Mouse (Mus musculus) fat pad, adult 2 months (tissue): ENCODE data around the gene Tlk1.
A peak's percentile ranks its signal among the peaks of the same experiment; 100 is the strongest.

Experiments
- DNase-seq: peaks from one replicate; pipeline ENCODE4 v3.0.0-alpha.2; 2011; ENCODE audit warnings: low read depth, low spot score; ENCODE audit errors: extremely low read depth

Tlk1 gene

DNA sequence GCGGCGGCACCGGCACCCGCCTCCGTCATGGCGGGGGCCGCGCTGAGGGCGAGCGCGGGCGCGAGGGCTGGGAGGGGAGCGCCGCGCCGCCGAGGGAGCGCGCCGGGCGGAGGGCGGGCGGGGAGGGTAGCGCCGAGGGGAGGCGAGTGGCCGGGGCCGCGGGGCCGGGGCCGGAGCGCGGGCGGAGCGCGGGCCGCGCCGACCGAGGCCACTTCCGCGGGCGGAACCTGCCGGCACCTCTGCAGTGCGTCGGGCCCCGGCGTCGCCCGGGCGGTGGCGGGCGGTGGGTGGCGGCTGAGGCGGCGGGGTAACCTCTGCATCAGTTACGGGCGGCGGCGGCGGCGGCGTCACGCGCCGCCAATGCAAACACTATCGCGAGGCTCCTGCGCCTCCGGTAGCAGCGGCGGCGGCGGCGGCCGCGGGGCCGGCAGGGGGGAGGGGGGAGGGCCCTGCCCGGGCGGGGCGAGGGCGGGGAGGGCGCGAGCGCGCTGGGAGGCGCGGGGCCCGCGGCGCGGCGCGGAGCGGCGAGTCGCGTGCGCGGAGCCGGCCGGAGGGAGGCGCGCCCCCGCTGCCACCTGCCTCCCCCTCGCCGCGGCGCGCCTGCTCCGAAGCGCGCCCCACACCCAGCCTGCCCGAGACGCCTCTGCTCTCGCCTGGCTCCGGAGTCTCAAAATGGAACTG, at the start of gene Tlk1:
TSS of gene Tlk1 (minus strand) at position 358 of the 681 bp plus-strand sequence.
- no peak for DNase-seq

DNA sequence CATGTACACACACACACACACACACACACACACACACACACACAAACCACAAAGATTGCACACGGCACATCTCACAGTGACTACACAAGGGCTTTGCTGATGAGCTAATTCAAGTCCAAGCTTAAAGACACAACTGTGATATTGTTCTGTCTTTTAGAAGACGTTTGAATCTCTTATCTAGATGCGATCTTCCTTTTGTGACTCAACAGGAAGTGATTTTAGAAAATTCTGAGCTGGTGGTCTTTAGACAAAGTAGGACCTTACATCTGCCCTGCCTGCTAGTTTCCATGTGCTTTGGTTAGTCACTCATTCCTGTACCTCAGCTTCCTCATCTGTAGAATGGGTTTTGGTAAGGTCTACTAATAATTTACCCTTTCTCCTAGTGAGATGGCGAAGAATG, 49.6 kb upstream of the Tlk1 start:
- no peak for DNase-seq

DNA sequence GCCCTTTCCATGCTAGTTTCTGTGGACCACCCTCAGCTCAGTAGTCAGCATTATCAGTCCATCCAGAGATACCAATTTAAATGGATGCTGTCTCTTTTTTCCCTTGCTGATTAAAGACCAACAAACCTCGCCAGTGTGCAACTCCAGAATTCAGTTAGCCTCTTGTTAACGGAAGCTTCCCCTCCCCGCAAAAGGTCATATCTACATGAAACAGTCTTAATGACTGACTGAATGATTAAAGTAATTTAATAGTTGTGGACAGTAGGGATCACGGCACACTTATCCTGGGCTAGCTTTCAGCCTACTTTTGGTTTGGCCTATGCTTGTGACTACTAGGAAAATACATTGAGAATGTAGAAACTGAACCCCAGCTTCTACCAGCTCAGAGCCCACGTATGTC, 47.6 kb upstream of the Tlk1 start:
- no peak for DNase-seq

DNA sequence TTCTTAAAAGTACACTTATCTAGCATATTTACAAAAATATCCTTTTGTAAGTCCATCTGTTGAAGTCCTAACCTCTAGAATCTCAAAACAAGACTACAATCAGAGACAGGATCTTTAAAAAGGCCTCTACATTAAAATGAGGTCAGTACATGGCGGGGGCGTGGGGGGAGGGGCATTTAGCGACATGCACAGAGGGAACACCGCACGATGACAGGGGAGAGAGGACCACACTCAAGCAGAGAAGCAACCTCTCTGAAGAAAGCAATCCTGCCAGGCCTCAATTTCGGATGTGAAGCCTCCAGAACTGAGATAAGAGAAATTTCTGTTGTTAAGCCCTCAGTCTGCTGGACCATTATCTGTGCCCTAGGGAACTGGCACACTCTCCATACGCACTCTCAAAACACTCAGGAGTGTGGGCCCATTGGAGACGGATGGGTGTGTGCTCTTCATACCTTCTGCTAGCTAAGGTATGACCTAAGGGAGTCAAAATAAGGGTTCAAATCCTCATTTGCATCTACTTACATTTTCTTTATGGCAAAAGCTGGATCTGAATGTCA, 46.0 kb upstream of the Tlk1 start:
- DNase-seq = no peak

DNA sequence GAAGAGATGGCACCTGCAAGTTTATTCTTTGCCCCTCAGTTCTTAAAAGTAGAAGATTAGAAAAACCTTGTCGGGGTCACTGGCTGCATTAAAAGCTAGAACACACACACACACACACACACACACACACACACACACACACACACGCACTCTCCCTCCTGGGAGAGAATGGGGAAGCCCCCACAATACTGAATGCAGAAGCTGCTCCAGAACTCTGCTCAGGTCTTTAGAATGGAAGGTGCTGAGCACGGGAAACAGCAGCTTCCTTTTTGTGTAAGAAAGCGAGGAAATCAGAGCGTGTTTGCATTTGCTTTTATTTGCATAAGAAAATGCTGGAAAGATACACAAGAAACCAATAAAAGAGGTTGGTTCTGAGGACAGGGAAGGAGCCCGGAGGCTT, 45.3 kb upstream of the Tlk1 start:
- DNase-seq = no peak

DNA sequence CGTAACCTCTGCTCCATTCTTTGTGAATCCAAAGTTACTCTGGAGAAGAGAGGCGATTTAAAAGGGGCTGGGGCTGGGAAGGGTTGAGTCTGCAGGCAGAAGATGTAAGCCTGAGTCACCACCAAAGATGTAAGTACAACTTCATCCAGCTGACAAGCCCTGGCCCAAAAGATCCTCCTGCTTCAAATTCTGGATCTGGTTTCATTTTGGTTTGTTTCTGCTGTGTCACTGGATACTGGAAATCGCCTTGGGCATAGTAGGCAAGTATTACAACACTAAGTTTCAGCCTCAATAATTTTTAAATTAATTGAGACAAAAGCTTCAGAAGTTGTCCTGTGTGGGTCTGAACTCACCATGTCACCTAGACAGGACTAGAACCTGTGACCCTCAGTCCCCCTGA, 43.6 kb upstream of the Tlk1 start:
- no peak for DNase-seq

DNA sequence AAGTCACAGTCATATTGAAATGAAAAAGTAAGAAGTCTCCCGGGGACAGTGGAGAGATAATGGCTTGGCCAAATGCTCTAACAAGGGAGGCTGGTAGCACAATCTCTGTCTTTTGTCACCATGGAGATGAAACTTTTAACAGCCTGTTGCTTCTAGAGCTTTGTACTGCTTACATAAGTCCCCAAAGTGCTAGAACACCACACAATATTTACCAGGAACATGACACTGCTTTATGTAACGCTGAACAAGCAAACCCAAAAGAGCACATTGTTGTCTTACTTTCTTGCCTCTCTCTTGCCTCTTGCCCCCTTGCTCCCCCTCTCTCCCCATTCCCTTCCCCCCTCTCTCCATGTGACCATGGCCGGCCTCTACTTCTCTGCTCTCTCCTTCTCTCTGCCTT, 41.7 kb upstream of the Tlk1 start:
- DNase-seq = no peak

DNA sequence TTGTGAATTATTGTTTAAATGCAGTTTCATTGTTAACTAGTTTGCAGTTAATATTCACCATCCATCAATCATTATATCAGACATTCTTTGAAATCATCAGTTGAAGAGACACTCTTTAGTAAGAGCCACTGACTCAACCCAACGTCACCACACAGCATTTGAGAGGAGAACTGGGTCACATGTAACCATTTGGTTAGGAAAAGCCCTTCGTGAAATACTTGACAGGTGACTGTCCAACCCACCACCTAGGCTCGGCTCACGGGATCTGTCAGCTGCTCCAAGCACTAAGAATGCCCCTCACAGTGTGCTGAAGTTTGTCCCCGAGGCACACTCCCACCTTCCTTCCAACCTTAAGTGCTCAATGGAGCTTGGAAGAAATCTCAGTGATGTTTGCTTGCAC, 37.4 kb upstream of the Tlk1 start:
- DNase-seq = no peak

DNA sequence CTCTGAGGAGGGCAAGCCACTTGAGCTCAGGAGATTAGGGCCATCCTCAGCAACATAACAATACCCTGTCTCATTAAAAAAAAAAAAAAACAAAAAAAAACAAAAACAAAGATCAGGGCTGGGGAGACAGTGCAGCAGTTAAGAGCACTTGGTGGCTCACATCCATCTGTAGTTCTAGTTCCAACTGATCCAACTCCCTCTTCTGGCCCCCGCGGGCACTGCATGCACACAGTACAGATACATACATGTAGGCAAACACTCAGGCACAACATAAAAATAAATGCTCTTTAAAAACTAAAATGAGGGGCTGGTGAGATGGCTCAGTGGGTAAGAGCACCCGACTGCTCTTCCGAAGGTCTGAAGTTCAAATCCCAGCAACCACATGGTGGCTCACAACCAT, 34.2 kb upstream of the Tlk1 start:
- no peak for DNase-seq

DNA sequence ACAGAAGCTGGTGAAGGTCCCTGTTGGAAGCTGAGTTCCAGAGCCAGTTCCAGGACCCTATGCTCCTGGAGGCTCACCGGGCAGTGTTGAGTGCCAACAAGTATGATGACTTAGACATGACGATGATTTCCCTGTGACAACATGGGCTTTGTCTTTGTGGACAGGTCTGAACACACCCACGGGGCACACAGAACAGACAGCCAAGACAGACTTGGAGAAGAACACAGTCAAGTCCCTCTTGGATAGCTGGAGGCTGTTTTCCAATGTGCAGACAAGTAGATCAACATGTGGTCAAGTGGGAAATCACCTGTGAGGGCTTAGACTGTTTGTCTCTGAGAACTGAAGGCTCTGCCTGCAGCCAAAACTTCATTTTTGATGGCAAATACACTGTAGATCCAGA, 31.4 kb upstream of the Tlk1 start:
- peak; percentile 90 for DNase-seq

DNA sequence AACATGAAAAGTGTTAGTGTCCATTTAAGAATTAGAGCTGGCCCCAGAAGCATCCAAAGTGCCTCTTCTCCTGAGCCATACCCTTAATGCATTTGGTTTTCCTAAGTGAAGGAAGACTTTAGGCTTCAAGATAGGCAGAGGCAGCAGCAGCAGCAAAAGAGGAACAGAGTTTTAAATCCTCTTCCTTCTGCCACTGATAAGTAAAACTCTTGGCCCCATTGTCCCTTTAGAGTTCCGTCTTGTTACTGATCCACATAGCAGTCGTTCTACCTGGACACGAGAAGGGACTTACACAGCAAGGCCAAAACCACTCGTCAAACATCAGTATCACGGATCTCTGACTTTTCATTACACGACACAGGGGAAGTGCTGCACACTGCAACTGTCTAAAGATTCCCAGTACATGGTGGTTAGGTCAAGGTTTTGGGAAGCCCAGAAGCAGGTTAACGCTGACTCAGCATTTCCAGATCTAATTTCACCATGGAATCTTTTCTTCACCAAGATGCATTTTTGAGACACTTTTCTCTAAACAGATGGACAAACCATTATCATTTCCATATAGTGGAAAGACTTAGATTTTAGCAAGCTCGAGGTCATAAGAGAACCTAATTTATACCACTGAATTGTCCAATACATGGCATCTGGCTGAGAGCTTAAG, 28.8 kb upstream of the Tlk1 start:
- DNase-seq = no peak

DNA sequence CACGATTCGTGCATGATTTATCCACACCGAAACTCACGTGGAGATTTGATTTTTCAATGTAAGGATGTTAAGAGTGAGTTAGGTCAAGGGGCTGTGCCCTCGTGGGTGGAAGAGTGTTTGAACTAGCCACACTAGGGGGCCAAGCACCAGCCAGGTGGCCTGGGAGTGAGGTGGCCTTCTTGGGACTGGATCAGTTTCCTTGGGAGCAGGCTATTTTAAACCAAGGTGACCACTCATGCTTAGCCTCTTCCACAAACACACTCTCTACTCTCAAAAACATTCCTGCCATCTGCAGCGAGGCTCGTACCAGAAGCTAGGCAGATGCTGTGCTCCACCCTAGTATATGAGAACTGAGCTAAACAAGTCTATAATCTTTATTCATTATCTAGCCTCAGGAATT, 27.8 kb upstream of the Tlk1 start:
- DNase-seq = no peak

DNA sequence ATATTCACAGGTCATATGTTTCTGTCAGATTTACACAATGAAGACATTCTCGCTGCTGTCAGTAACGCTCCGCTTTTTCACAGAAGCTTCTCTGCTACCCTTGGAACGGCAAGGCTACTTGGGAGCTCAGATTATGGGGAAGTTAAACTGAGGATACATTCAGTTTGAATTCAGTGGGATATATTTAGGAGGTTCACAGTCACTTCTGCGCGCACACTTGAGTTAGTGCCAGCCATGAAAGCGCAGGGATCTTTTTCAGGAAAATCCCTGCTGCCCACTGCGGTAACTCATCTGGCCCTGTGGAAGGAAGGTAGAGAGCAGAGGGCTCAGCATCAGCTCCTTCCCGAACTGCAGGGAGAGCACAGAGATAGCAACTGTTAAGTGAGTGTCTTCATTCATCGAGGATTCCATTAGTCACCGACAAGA, 27.3 kb upstream of the Tlk1 start:
- DNase-seq = no peak

DNA sequence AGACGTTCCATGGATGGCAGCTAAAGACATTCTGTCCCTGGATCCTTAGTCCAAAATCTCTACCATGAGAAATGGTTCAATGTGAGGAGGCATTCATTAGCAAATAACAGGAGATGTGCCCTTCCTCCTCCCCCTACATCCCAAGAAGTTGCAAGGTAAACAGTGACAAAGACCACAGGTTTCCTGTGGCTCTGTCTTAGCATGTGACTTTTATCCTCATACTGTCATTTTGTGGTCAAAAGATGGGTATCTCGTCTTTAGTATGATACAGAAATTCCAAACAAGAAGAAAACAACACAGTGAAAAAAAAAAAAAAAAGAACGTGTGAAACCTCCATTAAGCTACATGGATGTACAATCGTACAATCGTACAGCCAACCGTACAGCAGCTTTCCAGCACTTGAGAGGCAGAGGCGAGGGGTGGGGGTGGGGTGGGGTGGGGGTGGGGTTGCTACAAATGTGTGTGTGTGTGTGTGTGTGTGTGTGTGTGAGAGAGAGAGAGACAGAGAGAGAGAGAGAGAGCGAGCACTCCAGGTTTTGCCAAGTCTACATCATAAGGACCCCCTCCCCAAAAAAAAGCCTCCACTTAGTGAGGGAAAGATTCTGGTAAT, 26.8 kb upstream of the Tlk1 start:
- DNase-seq = no peak

DNA sequence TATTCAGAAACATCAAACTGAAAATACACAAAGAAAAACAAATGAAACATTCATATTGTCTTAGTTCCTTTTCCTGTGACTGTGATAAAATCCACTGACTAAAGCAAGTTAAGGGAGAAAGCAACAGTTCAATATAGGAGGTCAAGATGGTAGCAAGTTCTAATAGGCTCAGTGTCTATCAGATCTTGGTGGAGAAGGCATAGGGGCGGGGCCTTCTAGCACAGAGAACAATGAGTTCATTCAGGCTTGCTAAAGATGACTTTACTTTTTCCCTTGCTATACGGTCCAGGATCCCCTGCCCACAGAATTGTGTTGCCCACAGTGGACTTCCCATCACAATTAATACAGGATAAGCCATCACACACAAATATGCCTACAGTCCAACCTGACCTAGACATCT, 20.3 kb upstream of the Tlk1 start:
- no peak for DNase-seq

DNA sequence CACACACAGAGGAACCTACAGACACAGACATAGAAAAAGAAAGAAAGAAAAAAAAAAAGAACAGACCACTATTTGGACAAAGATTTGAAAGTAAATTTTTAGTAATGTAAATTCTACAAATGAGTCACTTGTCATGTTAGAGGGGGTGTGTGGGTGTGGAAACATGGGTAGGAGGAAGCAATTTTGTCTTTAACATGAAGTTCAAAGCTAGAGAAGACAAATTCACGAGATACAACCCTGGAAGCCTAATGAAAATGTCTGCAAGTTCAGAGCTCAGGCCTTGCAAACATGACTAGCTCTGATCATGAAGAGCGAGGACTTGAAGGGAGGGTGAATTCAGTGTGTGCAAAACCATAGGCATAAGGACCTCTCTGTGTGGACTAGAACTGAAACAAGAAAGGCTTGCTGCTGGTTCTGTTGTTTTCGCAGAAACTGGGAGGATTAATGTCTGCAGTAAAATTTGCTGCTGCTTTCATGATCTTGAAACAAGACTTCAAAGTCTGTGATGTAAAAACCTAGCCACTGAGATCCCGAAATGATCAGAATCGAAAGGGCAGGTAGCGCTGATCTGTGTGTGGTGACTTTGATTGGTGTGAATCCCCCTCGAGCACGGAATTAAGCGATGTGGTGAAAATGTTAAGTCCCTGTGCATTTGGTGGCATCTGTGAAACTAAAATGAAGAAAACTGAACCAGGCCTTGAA, 19.3 kb upstream of the Tlk1 start:
- no peak for DNase-seq

DNA sequence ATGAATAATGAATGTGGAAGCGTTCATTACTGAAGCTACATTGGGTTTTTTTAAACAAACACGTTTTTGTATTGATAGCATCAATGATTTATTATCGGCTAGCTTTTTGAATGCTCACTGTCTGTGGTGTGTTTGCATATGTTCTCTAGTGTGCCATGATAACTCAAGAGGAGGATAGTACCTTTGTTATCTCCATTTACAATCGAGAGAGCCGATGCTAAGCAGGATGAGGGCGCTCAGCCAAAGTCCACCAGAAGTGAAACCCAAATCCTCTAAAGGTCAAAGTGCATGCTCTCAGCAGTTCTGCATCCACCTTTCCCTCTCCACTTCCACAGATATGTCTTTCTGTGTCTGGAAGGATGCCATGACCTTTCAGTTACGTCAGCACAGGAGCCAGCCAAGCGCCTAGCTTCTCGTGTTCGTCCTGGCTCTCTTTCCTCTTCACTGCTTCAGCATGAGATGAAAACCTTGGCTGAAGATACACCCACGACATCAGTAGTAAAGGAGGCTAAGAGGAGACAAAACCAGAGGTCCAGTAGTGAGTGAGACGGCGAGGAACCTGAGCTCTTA, 16.6 kb upstream of the Tlk1 start:
- no peak for DNase-seq

DNA sequence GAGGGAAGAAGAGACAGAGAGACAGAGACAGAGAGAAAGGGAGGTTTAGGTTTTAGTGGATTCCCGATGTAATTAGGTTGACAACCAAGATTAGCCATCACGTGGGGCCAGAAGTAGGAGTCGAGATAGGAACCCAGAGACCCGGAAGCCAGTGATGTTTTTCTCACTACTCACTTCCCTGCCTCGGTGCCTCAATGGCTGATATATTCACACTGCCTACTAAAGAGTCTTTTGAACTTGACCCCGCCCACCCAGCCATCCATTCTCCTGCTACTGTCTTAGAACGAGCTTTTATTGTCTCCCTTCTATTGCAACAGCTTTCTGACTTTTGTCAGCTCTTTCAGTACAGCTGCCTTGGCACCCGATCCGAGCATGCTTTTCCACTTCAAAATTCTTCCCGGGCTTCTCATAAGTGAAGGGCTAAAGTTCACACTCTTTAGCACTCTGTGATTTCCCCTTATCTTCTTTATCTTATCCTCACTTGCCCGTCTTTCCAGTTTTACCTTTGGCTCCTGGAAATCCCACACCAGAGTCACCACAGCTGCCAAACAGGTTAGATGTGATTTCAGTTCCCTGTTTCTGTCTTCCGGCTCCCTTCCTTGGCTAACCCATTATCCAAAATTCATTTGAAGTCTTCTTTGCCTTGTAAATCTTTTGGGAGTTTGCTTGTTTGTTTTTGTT, 13.1 kb upstream of the Tlk1 start:
- peak; percentile 63 for DNase-seq

DNA sequence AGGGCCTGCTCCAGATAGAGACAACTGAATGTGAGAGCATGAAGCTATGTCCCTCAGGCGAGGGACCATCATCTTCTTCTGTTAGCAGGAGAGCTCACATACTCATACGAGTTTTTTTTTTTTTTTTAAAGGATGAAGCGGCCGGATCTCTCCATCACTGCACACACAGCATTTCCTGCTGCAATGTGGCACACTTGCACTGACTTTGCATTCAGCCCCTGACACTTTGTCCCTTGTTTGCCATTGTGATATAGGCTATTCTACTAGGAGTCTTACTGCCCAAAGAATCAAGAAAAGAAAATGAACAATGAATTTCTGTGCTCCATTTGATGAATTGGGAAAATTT, 10.8 kb upstream of the Tlk1 start:
- DNase-seq = no peak

DNA sequence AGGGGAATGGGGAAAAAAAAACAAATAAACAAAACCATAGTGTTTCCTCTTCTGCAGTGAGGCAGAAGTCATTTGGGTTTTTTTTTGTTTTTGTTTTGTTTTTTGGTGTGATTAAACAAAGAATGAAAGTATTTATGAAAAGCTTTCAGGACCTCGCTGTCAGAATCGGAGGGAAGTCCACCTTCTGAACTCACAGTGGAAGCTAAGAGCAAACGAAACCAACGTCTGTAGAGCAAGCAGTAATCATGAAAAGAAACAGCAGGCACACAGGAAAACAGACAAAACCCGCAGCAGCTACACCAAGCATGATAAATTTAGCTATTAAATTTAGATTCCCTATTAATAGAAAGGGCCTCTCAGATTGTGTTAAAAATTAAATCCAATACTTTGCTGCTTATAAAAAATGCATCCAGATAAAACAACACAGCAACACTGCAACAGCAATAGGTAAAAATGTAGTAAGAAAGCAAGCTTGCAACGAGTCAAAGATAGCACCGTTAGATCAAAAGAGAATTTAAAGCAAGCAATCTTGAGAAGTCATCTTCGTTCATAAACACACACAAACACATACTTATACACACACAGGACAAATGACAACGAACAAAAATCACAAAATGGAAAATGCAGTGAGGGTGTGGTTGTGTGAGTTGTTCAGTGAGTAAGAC, 10.2 kb upstream of the Tlk1 start:
- no peak for DNase-seq
